Mouse (Mus musculus): Measurements from ENCODE around the gene Celf1. TPM values are rescaled to one million over a fixed set of nuclear protein-coding genes. Genes with fewer than 3 reads are reported as not detected.

The Celf1 gene
- polyA plus RNA-seq, 1 experiment, result 182 TPM

DNA sequence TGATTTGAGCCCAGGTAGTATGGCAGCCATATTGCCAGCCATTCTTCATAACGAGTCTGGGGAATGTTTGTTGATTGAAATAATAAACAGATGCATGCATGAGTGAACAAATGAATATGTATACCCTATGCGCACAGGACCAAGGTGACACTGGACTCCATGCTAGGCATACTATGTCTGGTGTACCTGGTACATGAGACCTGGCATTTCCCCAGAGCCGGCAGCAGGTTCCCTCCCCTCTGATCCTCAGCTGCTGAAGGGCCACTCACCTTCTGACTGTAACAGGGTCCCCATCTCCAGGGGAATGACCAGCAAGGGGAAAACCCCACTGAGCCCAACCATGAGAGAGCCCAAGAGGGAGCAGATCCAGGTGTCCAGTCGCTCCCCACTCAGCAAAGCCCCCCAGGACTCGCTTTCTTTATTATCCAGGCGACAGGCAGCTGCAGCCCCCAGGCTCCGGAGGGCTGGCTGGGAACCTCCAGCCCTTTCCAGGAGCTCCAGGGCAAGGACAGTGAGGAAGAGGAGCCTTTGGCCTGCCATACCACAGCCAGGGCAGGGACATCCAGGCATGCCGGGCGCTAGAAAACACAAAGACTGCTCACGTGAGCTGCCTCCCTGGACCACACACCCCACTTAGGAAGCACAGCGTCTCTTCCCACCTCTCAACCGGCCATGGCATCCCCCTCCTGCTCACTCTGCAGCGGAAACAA, 128.1 kb downstream of the Celf1 start:
- Histone ChIP-seq H3K4me3 (ENCODE audit: low read depth, low read length) (no peak overlapping the region), H3K9ac (ENCODE audit: low read depth, poor library complexity, severe bottlenecking) (no peak overlapping the region), H3K27ac (ENCODE audit: insufficient read depth, low read length) (no peak overlapping the region), H3K36me3 (ENCODE audit: control insufficient read depth, insufficient read depth, low read length, poor library complexity, severe bottlenecking) (no peaks in the 10 kb centered on the region), H3K27me3 (ENCODE audit: control insufficient read depth, insufficient read depth, low read length, poor library complexity, severe bottlenecking) (no peaks in the 10 kb centered on the region), H3K9me3 (replicated peaks; ENCODE audit: control insufficient read depth, insufficient read depth, low read length, poor library complexity, severe bottlenecking) (no peaks in the 10 kb centered on the region), H3K4me1 (ENCODE audit: control insufficient read depth, insufficient read depth, low read length) (no peaks in the 10 kb centered on the region)
- TF ChIP-seq CTCF (IDR thresholded peaks at IDR 0.05; ENCODE audit: low read depth, low read length), result no peak
- no peak for TF ChIP-seq POLR2A (IDR thresholded peaks at IDR 0.05; ENCODE audit: insufficient read depth, low read length)
- TF ChIP-seq EP300 (IDR thresholded peaks at IDR 0.05; ENCODE audit: insufficient read depth, low read depth, low read length), result no peak

DNA sequence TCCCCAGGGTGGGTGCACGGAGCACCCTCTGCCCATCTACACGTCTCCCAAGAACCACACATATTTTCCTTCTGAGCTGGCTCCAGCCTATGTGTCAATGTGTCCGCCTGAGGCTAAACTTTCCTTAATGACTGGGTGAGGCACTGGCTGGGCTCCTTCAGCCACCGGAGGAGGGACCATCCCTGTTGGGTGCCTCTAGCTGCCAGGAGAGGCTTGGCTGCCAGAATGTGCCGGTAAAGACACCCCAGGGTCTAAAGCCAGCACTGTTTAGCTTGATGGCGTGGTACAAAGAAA, 128.6 kb downstream of the Celf1 start:
- H3K9me3 ChIP-seq (replicated peaks; ENCODE audit: control insufficient read depth, insufficient read depth, low read length, poor library complexity, severe bottlenecking), result no peaks in the 10 kb centered on the region
- H3K9ac ChIP-seq (ENCODE audit: low read depth, poor library complexity, severe bottlenecking), result 0 out of 2 replicates have a peak overlapping the region, but pooled peaks have one; percentile 32
- no peaks in the 10 kb centered on the region for H3K27me3 ChIP-seq (ENCODE audit: control insufficient read depth, insufficient read depth, low read length, poor library complexity, severe bottlenecking)
- no peak overlapping the region for H3K27ac ChIP-seq (ENCODE audit: insufficient read depth, low read length)
- no peaks in the 10 kb centered on the region for H3K4me1 ChIP-seq (ENCODE audit: control insufficient read depth, insufficient read depth, low read length)
- no peak overlapping the region for H3K4me3 ChIP-seq (ENCODE audit: low read depth, low read length)
- TF ChIP-seq CTCF (IDR thresholded peaks at IDR 0.05; ENCODE audit: low read depth, low read length) (no peak), POLR2A (IDR thresholded peaks at IDR 0.05; ENCODE audit: insufficient read depth, low read length) (no peak), EP300 (IDR thresholded peaks at IDR 0.05; ENCODE audit: insufficient read depth, low read depth, low read length) (no peak)
- no peaks in the 10 kb centered on the region for H3K36me3 ChIP-seq (ENCODE audit: control insufficient read depth, insufficient read depth, low read length, poor library complexity, severe bottlenecking)

Other genes with a start within 250 kb of the Celf1 start
- gene Fnbp4, start 195.0 kb upstream of the Celf1 start, polyA plus RNA-seq (2011; ENCODE audit: insufficient read depth, insufficient read length, low read depth, missing spikeins), result 144 and 146 TPM in 2 replicates
- gene Agbl2, start 157.7 kb upstream of the Celf1 start, polyA plus RNA-seq (2011; ENCODE audit: insufficient read depth, insufficient read length, low read depth, missing spikeins), result 2.2 and 3.3 TPM in 2 replicates
- 263 and 277 TPM in 2 replicates for gene Mtch2, start 93.2 kb upstream of the Celf1 start, polyA plus RNA-seq (2011; ENCODE audit: insufficient read depth, insufficient read length, low read depth, missing spikeins)
- gene C1qtnf4, start 54.5 kb upstream of the Celf1 start, polyA plus RNA-seq (2011; ENCODE audit: insufficient read depth, insufficient read length, low read depth, missing spikeins), result 0.94 and 2.1 TPM in 2 replicates
- gene Kbtbd4, start 35.6 kb upstream of the Celf1 start, polyA plus RNA-seq (2011; ENCODE audit: insufficient read depth, insufficient read length, low read depth, missing spikeins), result 20.7 and 24.0 TPM in 2 replicates
- gene Ndufs3, start 35.6 kb upstream of the Celf1 start, polyA plus RNA-seq (2011; ENCODE audit: insufficient read depth, insufficient read length, low read depth, missing spikeins), result 86.9 and 90.1 TPM in 2 replicates
- 0.42 TPM in 1 of 2 replicates, not detected in the other for gene Rapsn, start 95.2 kb downstream of the Celf1 start, polyA plus RNA-seq (2011; ENCODE audit: insufficient read depth, insufficient read length, low read depth, missing spikeins)
- gene Psmc3, start 113.6 kb downstream of the Celf1 start, polyA plus RNA-seq (2011; ENCODE audit: insufficient read depth, insufficient read length, low read depth, missing spikeins), result 183 and 203 TPM in 2 replicates
- gene Slc39a13, start 130.0 kb downstream of the Celf1 start, polyA plus RNA-seq (2011; ENCODE audit: insufficient read depth, insufficient read length, low read depth, missing spikeins), result 9.2 and 14.1 TPM in 2 replicates
- not detected in 2 replicates for gene Spi1, start 142.0 kb downstream of the Celf1 start, polyA plus RNA-seq (2011; ENCODE audit: insufficient read depth, insufficient read length, low read depth, missing spikeins)
- not detected in 2 replicates for gene Mybpc3, start 177.8 kb downstream of the Celf1 start, polyA plus RNA-seq (2011; ENCODE audit: insufficient read depth, insufficient read length, low read depth, missing spikeins)
- gene Madd, start 243.5 kb downstream of the Celf1 start, polyA plus RNA-seq (2011; ENCODE audit: insufficient read depth, insufficient read length, low read depth, missing spikeins), result 3.7 and 7.3 TPM in 2 replicates